Mouse (Mus musculus) megakaryocyte-erythroid progenitor cell, adult 5-6 weeks (primary cell): ENCODE data around the gene Hoxa4. TPM values are rescaled to one million over a fixed set of nuclear protein-coding genes. Genes with fewer than 3 reads are reported as not detected.

Experiments used
- ATAC-seq: replicated peaks from 2 replicates; pipeline ENCODE4 v1.8.0; 2016; ENCODE audit warnings: mild to moderate bottlenecking, inconsistent platforms; ENCODE audit not compliant: severe bottlenecking, poor library complexity, low FRiP score, low TSS enrichment
- total RNA-seq, 2 experiments: library from RNA; stranded (forward) in 1 of 2; stranded (reverse) in 1 of 2; fragments of 200-1000, 215-1000 nt in 1 of 2; fragments of >200 nt in 1 of 2; fragmentation: Nextera tagmentation in 1 of 2; gene quantifications; 2 replicates each; pipeline ENCODE4 v1.2.3; 2014 to 2017

Gene Hoxa4
- total RNA-seq, 2 experiments from 2014 or later, result 0.66 to 1.9 TPM

DNA sequence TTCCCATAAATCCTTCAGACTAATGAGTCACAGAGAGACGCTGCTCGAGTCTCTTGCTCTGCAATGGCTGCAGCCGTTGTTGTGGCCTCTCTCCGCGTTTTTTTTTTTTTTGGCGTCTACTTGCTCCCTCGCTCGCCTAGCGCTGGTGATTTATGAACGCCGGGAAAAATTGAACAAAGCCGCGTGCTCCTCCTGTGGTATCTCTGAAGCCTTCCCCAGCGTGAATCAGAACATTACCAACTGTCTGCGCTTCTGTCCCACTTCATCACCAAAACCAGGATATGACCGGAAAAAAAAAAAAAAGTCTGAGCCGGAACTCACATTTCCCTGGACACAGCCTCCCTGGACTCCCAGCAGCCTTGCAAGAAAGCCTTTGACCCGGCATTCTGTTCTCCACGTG is 6.3 kb downstream of the Hoxa4 start:
- ATAC-seq, result no peak

DNA sequence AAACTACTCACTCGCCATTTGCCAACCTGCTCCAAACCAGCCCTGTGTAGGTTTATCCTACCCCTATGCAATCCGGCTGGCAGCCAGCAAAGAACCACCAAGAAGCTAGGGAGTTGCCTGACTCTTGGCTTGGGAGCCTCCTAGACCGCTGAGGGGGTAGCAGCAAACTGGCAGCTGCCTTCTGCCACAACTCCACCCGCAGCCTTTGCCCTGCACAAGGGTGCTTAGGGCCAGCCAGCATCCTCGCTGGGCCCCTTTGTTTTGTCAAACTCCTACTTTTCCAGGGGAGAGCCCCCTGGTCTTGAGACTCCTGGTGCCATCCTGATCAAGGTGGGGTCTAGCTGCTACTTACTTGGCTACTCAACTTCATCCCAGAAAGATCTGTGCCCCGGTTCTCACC is 6.9 kb downstream of the Hoxa4 start:
- no peak for ATAC-seq

DNA sequence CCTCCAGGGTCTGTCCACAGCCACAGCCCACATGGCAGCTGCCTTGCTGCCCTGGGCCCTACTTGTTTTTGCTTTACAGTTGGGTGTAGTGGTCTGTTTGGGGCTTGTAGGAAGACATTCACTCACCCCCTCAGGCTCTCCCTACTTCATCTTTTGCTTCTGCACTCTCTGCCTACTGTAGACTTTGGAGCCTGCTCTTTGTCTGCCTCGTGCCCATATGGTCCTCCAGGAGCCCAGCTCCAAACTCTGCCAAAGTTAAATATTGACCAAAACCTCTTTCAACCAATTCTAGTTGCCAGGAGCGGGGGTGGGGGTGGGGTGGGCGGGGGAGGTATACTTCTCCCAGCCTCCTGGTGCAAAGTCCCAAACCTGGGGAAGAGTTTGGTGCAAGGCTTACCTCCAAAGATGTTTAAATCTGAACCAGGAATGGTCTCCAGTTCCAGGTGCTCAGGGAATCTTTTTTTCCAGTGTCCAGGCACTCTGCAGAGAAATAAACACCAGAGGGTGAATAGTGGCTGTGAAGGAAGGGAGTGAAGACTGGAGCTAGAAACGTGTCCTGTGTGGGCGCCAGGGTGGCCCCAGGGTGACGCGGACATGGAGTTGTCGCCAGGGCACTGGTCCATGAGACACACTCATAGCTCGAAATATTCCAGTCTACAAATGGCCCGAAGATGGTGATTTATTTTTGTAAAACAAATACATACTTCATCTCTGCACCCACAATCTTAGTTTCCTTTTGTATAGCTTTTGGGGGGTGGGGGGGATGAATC is 8.1 kb downstream of the Hoxa4 start:
- no peak for ATAC-seq

DNA sequence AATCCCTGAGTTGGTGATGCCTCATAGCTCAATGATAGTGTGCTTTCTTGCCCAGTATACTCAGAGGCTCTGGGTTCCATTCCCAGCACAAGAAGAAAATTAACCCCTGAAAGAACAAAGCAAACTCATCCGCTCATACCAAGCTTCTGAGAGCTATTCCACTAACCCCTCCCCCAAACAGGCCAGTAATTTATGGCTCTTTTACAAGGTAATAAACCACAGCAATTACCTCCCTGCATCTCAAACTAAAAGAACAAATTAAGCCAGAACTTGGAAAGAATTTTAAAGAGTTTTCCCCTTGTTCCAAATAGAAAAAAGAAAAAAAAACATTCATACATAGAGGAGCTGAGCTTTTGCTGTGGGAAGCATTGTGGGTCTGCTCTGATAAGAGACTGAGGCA is 8.8 kb downstream of the Hoxa4 start:
- ATAC-seq, result no peak

DNA sequence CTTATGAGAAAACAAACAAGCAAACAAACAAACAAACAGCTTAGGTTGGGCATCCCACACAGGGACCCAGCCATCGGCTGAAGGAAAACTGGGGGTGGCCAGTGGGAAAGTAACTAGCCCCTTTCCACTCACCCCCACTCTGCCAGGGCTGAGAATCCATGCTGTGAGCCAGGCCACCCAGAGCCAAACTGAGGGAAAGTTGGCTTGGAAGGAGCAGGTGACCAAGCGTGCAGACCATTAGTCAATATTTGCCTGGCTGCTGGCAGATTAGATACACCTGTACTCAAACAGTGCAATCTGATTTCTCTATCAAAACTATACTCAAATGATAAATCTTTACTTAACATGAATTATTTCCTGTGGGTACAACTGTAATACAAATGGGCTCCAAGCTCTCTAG is 9.5 kb downstream of the Hoxa4 start:
- ATAC-seq, result no peak

DNA sequence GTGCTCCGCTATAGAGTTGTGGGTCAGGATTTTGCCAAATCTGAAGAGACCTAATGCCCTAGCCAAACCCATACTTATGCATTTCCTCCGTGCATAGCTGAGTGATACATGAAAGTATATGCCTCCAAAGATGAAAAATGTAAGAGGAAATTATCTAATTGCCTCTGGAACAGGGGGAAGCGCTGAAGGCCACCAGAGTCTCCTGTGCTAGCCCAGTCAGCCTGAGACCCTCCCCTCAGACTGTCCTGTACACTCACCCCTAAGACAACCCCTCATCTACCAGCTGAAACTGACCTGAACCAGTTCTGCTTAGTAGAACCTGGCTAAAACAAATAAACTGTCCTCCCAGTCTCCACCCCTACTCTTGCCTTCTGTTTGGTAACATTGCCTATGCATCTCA is 10.8 kb downstream of the Hoxa4 start:
- ATAC-seq, result no peak

DNA sequence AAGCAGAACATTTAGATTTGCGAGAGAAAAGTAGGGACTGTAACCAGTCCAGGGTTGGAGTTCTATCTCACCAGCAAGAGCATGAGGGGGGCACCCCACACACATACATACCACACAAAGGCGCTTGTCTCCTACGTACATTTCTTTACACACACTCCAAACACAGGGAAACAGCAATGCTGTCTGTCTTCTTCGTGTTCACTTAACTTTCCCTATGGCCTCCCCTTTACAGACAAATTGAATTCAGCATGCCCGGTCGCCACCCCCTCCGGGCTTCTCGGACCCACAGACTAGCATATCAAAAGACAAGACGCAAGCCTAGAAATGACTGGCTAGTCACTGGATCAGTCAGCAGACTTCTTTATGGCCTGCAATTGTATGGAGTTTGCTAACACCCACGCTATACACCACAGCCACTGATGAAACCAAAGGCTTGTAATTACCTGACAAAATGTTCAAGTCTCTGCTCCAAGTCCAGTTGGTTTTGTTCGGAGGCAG is 11.3 kb downstream of the Hoxa4 start:
- no peak for ATAC-seq

DNA sequence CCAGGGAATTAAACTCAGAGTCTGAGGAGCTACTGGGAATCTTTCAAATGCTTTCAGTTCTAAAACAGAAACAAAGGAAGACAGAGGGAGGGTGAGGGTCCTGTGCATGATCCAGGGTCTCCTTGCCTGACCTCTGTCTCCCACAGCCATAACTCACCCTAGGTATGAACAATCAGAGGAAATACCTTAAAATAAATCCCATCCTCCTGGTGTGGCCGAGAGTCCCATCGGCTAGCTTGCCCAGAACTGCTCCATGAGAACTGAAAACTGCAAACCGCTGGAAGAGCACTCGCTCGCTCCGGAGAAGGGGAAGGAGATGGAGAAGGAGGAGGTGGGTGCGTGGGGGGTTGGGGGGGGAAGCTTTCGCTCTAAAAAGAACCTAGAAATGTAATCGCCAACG is 11.9 kb downstream of the Hoxa4 start:
- ATAC-seq, result no peak

DNA sequence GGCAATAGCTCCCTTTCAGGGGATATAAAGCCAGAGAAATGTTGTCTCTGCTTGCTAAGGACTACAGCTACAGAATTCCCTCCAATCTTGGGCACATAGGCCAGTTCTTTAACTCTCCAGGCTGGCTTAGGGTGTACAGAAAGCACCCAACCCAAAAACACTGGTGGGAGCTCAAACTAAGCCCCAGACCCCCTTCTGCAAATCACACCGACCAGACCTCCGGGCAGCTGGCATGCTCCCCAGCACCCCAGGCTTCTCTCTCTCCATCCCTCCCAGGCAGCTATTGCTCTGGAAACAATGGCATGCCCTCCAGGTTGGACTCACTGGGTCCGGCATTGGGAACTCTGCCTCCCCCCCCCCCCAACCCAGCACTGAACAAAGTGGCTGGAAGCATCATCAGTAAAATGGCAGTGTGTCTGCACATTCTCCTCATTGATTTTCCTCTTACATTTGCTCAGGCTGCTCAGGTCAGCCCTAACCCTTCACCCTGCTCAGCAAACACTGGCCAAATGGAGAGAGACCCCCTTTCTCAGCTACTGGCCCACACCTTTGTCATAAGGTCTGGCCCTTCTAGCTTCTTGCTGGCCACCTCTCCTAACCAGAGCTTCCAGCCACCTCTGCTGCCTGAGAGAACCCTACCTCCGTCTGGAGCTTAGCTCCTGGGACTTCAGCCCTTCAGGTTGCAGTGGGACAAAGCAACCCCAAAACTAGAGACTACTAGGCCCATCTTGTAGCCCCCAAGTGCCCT is 12.5 kb downstream of the Hoxa4 start:
- ATAC-seq, result no peak

DNA sequence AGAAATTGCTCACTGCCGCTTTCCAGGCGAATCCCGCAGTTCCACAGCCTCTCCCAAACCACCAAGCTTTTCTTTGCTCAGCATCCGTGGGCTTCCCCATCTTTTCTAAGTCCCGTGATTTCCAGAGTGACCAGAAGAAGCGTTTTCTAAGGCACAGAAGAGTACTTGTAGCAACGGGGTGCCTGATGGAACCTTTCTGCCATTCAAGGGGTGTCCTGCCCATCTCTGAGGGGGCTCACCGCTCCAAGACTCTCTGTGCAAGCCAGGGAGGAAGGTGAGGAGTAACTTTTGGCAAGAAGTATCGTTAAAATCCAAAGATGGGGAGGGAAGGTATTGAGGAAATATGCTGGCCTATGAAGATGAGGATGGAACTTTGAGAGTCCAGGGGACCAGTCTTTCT is 13.7 kb downstream of the Hoxa4 start:
- ATAC-seq, result no peak

DNA sequence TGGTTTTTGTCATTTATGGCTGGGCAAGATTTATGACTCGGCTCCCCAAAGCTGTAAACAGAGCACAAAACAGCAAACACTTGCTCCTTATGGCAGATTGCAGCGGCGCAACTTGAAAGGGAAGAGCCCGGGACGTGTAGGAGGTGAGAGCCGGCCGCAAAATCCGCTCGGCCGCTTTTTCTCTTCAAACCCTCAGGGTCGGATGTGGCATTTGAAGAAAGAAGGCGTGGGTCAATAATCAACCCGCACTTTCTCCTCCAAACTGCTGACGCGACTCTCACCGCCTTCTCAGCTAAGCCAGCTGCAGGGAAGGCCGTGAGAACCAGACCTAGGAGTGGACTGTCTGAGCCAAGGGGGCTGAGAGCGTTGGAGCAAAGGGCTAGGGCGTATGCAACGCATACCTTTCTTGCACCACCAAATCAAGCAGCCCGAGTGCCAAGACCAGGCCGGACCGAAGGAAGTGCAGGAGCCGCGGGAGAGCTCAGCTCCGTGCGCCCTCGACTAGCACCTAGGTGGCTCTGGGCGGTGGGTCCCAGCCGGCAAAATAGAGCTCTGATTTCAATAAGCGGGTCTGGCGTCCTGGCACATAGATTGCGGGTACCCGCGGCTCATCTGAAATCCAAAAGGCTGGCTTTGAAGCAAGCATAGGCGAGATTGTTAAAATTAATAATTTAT is 14.4 kb downstream of the Hoxa4 start, which contains the start of gene 5730596B20Rik:
5730596B20Rik (plus strand) TSS at position 438 of the 675 bp plus-strand sequence.
- no peak for ATAC-seq

DNA sequence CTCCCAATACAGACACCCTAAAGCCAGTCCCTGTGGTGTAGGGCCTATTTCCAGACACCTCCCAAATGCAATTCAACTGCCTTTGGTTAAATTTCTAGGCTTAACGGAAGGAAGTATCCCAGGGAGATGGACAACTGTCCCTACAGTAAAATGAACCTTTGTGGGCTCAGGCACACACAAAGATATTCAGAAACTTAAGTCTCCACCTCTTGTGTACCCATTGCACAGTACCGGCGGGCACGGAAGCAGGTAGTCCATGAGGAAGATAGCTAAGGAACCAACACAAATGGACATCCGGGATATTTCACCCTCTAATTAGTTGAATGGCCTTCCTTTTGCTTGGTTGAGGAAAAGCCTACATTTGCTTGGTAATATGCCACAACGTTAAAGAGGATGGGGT is 15.2 kb downstream of the Hoxa4 start:
- no peak for ATAC-seq

DNA sequence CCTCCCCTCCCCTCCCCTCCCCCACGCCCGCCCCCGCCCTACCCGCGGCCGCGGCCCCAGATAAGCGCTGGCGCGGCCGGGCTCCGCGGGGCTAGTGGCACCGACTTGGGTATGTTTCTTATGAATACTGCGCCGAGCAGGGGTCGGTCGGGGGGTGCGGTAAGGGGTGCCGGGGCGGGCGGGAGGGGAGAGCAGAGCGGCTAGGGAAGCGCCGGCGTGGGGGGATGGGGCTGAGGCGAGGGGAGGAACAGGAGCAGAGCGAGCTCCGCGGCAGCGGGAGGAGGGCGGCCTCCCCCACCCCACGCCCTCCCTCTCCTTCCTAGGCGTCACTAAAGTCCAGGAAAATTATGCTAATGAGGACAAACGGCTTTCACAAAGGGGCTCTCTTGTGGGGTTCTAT is 15.7 kb downstream of the Hoxa4 start:
- ATAC-seq, result no peak

DNA sequence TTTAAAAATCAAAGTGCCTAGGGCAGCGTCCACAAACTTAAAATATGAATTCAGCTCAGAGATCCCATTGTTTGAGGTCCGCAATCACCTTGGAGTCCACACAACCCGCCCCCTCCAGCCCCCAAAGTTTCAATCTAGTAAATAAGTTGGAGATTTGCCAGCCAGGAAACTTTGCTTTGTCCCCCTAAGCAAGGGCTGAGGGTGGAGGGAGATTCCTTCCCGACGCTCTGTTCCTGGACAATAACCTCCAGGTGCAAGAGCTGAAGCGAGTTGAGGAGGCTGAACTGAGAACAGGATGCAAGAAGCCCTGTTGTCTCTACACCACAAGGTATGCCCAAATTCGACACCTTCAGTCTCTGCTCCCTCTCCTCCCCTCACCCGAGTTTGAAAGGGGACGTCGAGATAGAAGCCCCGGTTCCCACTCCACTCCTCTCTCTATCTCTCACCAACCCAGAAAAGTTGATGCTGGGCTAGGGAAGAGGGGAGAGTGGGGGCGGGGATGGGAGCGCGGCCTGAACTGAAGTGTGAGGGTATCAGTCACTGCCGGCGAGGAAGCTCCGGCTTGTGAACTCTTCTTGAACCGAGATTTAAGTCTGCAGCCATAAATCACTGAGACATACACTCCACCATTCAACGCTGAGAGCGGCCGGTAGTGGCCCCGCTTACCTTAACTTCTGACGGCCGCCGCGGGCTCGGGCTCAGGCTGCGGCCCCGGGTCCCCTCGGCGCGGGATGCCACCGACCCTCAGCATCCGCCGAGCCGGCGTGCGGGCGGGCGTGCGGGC is 16.4 kb downstream of the Hoxa4 start:
- no peak for ATAC-seq

DNA sequence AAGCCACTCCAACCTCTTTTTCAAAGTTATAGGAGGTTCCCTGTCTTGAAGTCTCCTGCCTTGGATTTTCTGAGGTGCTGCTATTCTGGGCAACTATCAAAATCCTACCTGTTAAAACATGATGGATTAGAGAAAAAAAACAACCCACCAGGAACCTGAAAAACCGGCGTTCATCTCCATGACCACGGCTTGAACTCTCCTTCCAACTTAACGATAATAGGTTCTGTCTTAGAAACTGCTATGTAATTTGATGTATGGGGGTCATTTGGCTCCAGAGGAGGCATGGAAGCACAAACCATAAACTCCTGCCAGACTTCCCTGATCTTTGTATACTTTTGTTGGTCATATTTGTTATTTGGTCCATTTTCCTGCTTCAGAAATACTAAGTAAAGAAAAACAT is 17.9 kb downstream of the Hoxa4 start:
- ATAC-seq, result no peak

DNA sequence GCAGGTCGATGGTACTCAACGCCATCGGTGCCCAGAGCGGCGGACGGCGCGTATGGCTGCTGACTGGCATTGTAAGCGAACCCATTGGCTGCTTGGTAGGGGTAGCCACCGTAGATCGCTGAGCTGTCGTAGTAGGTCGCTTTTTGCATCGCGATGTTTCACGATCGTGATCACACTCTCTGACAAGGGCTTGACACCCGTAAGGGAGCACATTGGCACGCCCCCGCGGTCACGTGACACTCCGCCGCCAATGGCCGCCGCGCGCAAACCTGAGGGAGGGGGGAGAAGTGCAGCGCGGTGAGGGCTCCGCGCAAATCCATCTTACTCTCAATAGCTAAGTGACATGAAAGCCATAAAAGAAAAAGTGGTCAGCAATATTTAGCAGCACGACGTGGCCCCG is 19.1 kb downstream of the Hoxa4 start:
- ATAC-seq, result no peak

DNA sequence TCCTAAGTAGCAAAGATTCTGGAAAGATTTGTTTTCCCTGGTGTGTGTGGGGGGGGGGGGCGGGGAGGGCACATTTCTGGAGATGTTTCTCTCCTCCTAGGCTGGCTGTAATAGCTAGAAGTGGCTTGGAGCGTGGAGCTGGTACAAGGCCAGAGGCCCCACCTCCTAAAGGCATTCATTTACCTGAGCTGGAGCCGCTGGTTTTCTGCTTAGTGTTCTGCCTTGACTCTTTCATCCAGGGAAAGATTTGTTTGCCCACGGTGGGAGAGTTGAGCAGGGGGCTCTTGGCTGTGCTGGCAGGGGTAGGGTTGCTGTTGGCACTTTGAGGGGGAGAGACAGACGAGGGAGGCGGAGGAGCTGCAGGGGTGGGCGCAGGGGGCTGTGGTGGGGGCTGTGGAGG is 19.6 kb downstream of the Hoxa4 start:
- no peak for ATAC-seq

DNA sequence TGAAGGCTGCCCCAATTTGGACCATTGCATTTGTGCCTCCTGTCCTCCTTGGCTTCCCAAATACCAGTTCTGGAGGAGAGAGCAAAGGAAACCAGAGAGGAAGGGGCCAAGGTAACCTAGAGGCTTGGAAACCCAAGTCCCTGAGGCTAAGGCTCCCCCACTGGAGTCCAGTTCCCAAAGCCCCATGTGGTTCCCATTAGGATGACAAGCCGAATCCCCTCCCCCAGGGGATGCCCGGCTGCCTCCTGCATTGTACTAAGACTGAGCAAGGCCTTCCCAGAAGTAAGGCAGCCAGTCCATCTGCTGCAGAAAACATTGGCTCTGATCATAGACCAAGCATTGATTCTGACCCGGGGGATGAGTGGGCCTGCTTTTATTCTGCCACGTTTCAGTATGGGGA is 20.2 kb downstream of the Hoxa4 start:
- no peak for ATAC-seq

DNA sequence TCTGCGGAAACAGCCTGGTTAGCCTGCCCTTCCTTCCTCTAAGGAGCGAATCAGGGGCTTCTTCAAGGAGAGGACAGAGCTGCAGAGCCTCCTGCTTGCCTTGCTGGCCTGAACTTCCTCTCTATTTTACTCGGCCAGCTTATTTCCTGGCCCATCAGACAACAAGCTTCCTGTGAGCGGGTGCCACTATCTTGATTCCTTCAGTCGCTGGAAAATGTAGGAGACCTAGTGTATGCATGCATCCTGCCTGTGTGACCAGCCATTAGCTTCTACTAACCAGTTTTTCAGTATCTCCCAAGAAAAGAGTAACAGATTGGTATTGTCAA is 20.7 kb downstream of the Hoxa4 start:
- no peak for ATAC-seq
